Mouse (Mus musculus): ENCODE measurements around the gene Grik4. TPM values are rescaled to one million over a fixed set of nuclear protein-coding genes. Genes with fewer than 3 reads are reported as not detected.

The Grik4 gene
- total RNA-seq, 1 experiment: 0.22 TPM

DNA sequence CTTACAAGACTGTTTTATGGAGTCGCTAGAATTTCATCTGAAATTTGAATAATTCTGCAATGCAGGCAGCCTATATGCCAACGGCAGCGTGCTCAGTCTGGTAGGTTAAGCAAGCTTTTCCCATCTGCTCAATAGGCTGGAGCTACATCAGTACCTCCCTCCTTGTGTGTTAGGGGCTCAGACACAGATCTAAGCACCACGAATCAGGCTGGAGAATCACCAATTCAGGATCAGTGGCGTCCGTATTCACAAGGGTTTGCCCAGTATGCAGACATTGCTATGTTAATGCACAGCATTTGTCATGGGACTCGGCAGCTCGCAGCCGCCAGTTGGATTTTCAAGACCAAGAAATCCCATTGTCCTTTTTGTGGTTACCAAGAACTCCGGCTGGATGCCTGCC lies 399.8 kb downstream of the Grik4 start:
- Histone ChIP-seq H3K4me1 (ENCODE audit: control insufficient read depth in 2 of 2, insufficient read depth in 2 of 2, low read length in 2 of 2, poor library complexity in 1 of 2) (peaks cover 0 to 2% of the 10 kb centered on the region in 2 experiments; a peak in 2 of 4 replicates), H3K9ac (ENCODE audit: insufficient read depth, low read depth, low read length, poor library complexity, severe bottlenecking) (no peak overlapping the region), H3K27ac (ENCODE audit: insufficient read depth, low read depth, low read length, poor library complexity, severe bottlenecking) (no peak overlapping the region), H3K4me3 (ENCODE audit: insufficient read depth in 1 of 2, low read depth in 1 of 2, low read length in 2 of 2, poor library complexity in 1 of 2, severe bottlenecking in 1 of 2) (no peak overlapping the region), H3K9me3 (ENCODE audit: control insufficient read depth, insufficient read depth, low read depth, low read length) (no peaks in the 10 kb centered on the region), H3K36me3 (ENCODE audit: control insufficient read depth, insufficient read depth, low read length, poor library complexity, severe bottlenecking) (no peaks in the 10 kb centered on the region)
- in situ Hi-C loops (cut with MboI; ENCODE audit: low sequenced_read_pairs in 2 of 2, unreplicated experiment in 2 of 2): no loop called here
- DNase-seq (ENCODE audit: low read depth, low spot score): peak; percentile 27
- TF ChIP-seq CHD2 (IDR thresholded peaks at IDR 0.05; ENCODE audit: low read depth, low read length): no peak
- no peak for TF ChIP-seq MAFK (IDR thresholded peaks at IDR 0.05; ENCODE audit: insufficient read depth, low read depth, low read length)
- TF ChIP-seq ZNF384 (IDR thresholded peaks at IDR 0.05; ENCODE audit: low read depth, low read length): no peak
- no peak for TF ChIP-seq HCFC1 (IDR thresholded peaks at IDR 0.05; ENCODE audit: borderline replicate concordance, insufficient read depth, low read length)
- no peak for TF ChIP-seq ZC3H11A (IDR thresholded peaks at IDR 0.05; ENCODE audit: borderline replicate concordance, low read depth, low read length)

DNA sequence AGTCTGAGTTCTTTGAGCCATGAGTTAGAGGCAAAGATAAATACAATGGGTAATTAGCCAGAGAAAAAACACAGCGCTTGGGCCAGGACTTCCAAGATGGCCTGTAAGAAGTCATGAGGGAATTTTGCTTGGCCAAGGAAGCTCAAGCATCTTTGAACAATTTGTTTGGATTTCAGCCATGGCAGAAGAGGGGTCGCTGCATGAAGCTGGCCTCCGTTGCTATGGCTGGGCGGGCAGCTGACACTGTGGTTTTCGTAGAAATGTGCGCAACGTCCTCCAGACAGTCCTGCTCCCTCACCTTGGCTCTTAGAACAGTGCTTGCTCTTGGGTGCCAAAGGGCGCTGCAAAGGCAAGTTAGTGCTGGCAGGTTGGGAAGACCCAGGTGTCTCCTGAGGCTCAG lies 410.8 kb downstream of the Grik4 start:
- no peak for DNase-seq (ENCODE audit: low read depth, low spot score)
- in situ Hi-C loops (cut with MboI; ENCODE audit: low sequenced_read_pairs in 2 of 2, unreplicated experiment in 2 of 2): no loop called here
- no peaks in the 10 kb centered on the region for H3K36me3 ChIP-seq (ENCODE audit: control insufficient read depth, insufficient read depth, low read length, poor library complexity, severe bottlenecking)
- H3K9me3 ChIP-seq (ENCODE audit: control insufficient read depth, insufficient read depth, low read depth, low read length): no peaks in the 10 kb centered on the region
- TF ChIP-seq ZC3H11A (IDR thresholded peaks at IDR 0.05; ENCODE audit: borderline replicate concordance, low read depth, low read length) (no peak), CHD2 (IDR thresholded peaks at IDR 0.05; ENCODE audit: low read depth, low read length) (no peak), HCFC1 (IDR thresholded peaks at IDR 0.05; ENCODE audit: borderline replicate concordance, insufficient read depth, low read length) (no peak), ZNF384 (IDR thresholded peaks at IDR 0.05; ENCODE audit: low read depth, low read length) (no peak), MAFK (IDR thresholded peaks at IDR 0.05; ENCODE audit: insufficient read depth, low read depth, low read length) (no peak)
- no peak overlapping the region for H3K9ac ChIP-seq (ENCODE audit: insufficient read depth, low read depth, low read length, poor library complexity, severe bottlenecking)
- H3K4me1 ChIP-seq (ENCODE audit: control insufficient read depth in 2 of 2, insufficient read depth in 2 of 2, low read length in 2 of 2, poor library complexity in 1 of 2): peaks cover 2 to 3% of the 10 kb centered on the region in 2 experiments; a peak in 1 of 4 replicates
- no peak overlapping the region for H3K27ac ChIP-seq (ENCODE audit: insufficient read depth, low read depth, low read length, poor library complexity, severe bottlenecking)
- H3K4me3 ChIP-seq (ENCODE audit: insufficient read depth in 1 of 2, low read depth in 1 of 2, low read length in 2 of 2, poor library complexity in 1 of 2, severe bottlenecking in 1 of 2): no peak overlapping the region

DNA sequence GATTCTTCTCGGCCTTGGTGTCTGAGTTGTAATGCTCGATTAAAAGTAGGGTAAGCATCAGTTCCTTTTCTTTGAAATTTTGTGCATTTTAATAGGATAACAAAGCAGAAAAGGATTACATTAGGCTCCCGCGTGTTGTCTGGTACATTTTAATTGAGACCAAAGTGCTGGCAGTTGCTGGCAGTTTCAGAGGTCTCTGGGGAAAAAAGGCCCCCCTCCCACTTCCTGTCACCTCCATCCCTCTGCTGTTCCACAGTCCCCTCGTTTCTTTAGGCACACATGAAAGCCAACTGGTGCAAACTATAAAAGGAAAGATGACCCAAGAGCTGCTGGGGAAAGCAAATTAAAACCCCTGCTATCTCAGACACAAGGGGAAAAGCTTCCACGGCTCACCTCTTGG lies 411.3 kb downstream of the Grik4 start:
- no peak overlapping the region for H3K27ac ChIP-seq (ENCODE audit: insufficient read depth, low read depth, low read length, poor library complexity, severe bottlenecking)
- in situ Hi-C loops (cut with MboI; ENCODE audit: low sequenced_read_pairs in 2 of 2, unreplicated experiment in 2 of 2): no loop called here
- no peak for DNase-seq (ENCODE audit: low read depth, low spot score)
- no peak overlapping the region for H3K9ac ChIP-seq (ENCODE audit: insufficient read depth, low read depth, low read length, poor library complexity, severe bottlenecking)
- H3K36me3 ChIP-seq (ENCODE audit: control insufficient read depth, insufficient read depth, low read length, poor library complexity, severe bottlenecking): no peaks in the 10 kb centered on the region
- no peak for TF ChIP-seq ZC3H11A (IDR thresholded peaks at IDR 0.05; ENCODE audit: borderline replicate concordance, low read depth, low read length)
- no peak for TF ChIP-seq HCFC1 (IDR thresholded peaks at IDR 0.05; ENCODE audit: borderline replicate concordance, insufficient read depth, low read length)
- no peak for TF ChIP-seq ZNF384 (IDR thresholded peaks at IDR 0.05; ENCODE audit: low read depth, low read length)
- TF ChIP-seq MAFK (IDR thresholded peaks at IDR 0.05; ENCODE audit: insufficient read depth, low read depth, low read length): no peak
- no peak for TF ChIP-seq CHD2 (IDR thresholded peaks at IDR 0.05; ENCODE audit: low read depth, low read length)
- H3K4me1 ChIP-seq (ENCODE audit: control insufficient read depth in 2 of 2, insufficient read depth in 2 of 2, low read length in 2 of 2, poor library complexity in 1 of 2): peaks cover 2 to 3% of the 10 kb centered on the region in 2 experiments; a peak in 1 of 4 replicates
- no peaks in the 10 kb centered on the region for H3K9me3 ChIP-seq (ENCODE audit: control insufficient read depth, insufficient read depth, low read depth, low read length)
- H3K4me3 ChIP-seq (ENCODE audit: insufficient read depth in 1 of 2, low read depth in 1 of 2, low read length in 2 of 2, poor library complexity in 1 of 2, severe bottlenecking in 1 of 2): no peak overlapping the region

DNA sequence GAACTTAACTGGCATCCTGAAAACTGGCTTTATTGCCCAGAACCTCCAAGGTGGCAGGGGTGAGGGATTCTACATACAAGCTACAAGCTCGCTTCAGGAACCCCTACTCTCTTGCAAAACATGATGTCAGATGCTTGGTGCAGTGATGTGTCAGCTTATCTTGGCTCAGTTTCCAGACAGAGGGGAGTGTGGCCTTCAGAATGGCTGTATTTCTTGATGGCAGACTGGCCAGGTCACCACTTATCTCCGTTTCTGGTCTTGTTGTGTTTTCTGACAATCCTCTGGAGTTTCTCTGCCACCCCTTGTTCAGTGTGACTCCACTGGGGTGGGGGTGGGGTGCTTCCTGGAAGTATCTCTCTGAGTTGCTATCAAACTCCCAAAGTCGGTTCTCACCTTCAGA lies 412.3 kb downstream of the Grik4 start:
- TF ChIP-seq CHD2 (IDR thresholded peaks at IDR 0.05; ENCODE audit: low read depth, low read length): no peak
- TF ChIP-seq ZC3H11A (IDR thresholded peaks at IDR 0.05; ENCODE audit: borderline replicate concordance, low read depth, low read length): no peak
- TF ChIP-seq MAFK (IDR thresholded peaks at IDR 0.05; ENCODE audit: insufficient read depth, low read depth, low read length): no peak
- H3K4me3 ChIP-seq (ENCODE audit: insufficient read depth in 1 of 2, low read depth in 1 of 2, low read length in 2 of 2, poor library complexity in 1 of 2, severe bottlenecking in 1 of 2): no peak overlapping the region
- H3K27ac ChIP-seq (ENCODE audit: insufficient read depth, low read depth, low read length, poor library complexity, severe bottlenecking): no peak overlapping the region
- no peaks in the 10 kb centered on the region for H3K9me3 ChIP-seq (ENCODE audit: control insufficient read depth, insufficient read depth, low read depth, low read length)
- H3K4me1 ChIP-seq (ENCODE audit: control insufficient read depth in 2 of 2, insufficient read depth in 2 of 2, low read length in 2 of 2, poor library complexity in 1 of 2): peaks cover 2 to 3% of the 10 kb centered on the region in 2 experiments; a peak in 1 of 4 replicates
- DNase-seq (ENCODE audit: low read depth, low spot score): no peak
- H3K36me3 ChIP-seq (ENCODE audit: control insufficient read depth, insufficient read depth, low read length, poor library complexity, severe bottlenecking): no peaks in the 10 kb centered on the region
- H3K9ac ChIP-seq (ENCODE audit: insufficient read depth, low read depth, low read length, poor library complexity, severe bottlenecking): no peak overlapping the region
- in situ Hi-C loops (cut with MboI; ENCODE audit: low sequenced_read_pairs in 2 of 2, unreplicated experiment in 2 of 2): no loop called here
